Mouse (Mus musculus): ENCODE measurements around the gene Crybb3. TPM values are rescaled to one million over a fixed set of nuclear protein-coding genes. Genes with fewer than 3 reads are reported as not detected.

The Crybb3 gene
- total and polyA plus RNA-seq, 3 experiments: not detected

GRCm38 (mm10) chr5:113119861-113120465, 38.6 kb upstream of the Crybb3 start:
- no peak for TF ChIP-seq ZNF384 (IDR thresholded peaks at IDR 0.05; ENCODE audit: low read depth, low read length)
- TF ChIP-seq IRF4 (IDR thresholded peaks at IDR 0.05; ENCODE audit: low read depth, low read length): no peak
- TF ChIP-seq SIN3A (IDR thresholded peaks at IDR 0.05; ENCODE audit: low read length): no peak
- no peak for TF ChIP-seq RAD21 (IDR thresholded peaks at IDR 0.05; ENCODE audit: low read depth, low read length)
- TF ChIP-seq MEF2A (IDR thresholded peaks at IDR 0.05; ENCODE audit: borderline replicate concordance, low read depth, low read length): no peak
- no peak for TF ChIP-seq TCF12 (IDR thresholded peaks at IDR 0.05; ENCODE audit: low read depth, low read length)
- TF ChIP-seq KAT2A (IDR thresholded peaks at IDR 0.05; ENCODE audit: insufficient replicate concordance, low read length): no peak
- Histone ChIP-seq H3K79me2 (replicated peaks; ENCODE audit: control insufficient read depth, extremely low read depth, insufficient read depth, poor library complexity, severe bottlenecking) (no peaks in the 10 kb centered on the region), H3K9ac (ENCODE audit: insufficient read depth, low read depth) (no peak overlapping the region)

GRCm38 (mm10) chr5:113119291-113119690, 37.9 kb upstream of the Crybb3 start:
- H3K27me3 ChIP-seq (replicated peaks): no peaks in the 10 kb centered on the region
- in situ Hi-C loops (cut with MboI; ENCODE audit: low pct_ligation_motif_present, low pct_unique_long_range_greater_than_20kb, low sequenced_read_pairs): no loop called here
- no peak overlapping the region for H3K4me3 ChIP-seq (replicated peaks in 1 of 3; ENCODE audit: low read depth in 2 of 3, low read length in 2 of 3, poor library complexity in 1 of 3)
- dilution Hi-C loops (cut with MboI; ENCODE audit: extremely low pct_ligation_motif_present, extremely low pct_unique_long_range_greater_than_20kb, low sequenced_read_pairs): no loop called here
- no peak overlapping the region for H3K9ac ChIP-seq (ENCODE audit: insufficient read depth, low read depth)
- no peaks in the 10 kb centered on the region for H3K9me3 ChIP-seq (replicated peaks; ENCODE audit: low read length)
- H3K36me3 ChIP-seq (replicated peaks in 1 of 2; ENCODE audit: control insufficient read depth in 1 of 2, insufficient read depth in 1 of 2, low read length in 1 of 2): peaks cover 0 to 2% of the 10 kb centered on the region in 2 experiments
- no peaks in the 10 kb centered on the region for H3K79me2 ChIP-seq (replicated peaks; ENCODE audit: control insufficient read depth, extremely low read depth, insufficient read depth, poor library complexity, severe bottlenecking)
- no peak overlapping the region for H3K27ac ChIP-seq (ENCODE audit: insufficient read depth, low read depth)
- no peak for DNase-seq (ENCODE audit: extremely low read depth)
- no peak for TF ChIP-seq RCOR1 (conservative IDR thresholded peaks at IDR 0.05; ENCODE audit: low read depth, low read length)
- no peak for TF ChIP-seq JUN (IDR thresholded peaks at IDR 0.05; ENCODE audit: insufficient read depth, low read depth, low read length)
- no peak for TF ChIP-seq IRF4 (IDR thresholded peaks at IDR 0.05; ENCODE audit: low read depth, low read length)
- no peak overlapping the region for H3K4me2 ChIP-seq (ENCODE audit: insufficient read depth, low read depth, poor library complexity, severe bottlenecking)
- peaks cover 9 to 86% of the 10 kb centered on the region in 2 experiments for H3K4me1 ChIP-seq (ENCODE audit: control insufficient read depth in 1 of 2, insufficient read depth in 2 of 2)

More at GRCm38 (mm10) chr5:113119861-113120465, 38.6 kb upstream of the Crybb3 start:
- Histone ChIP-seq H3K4me1 (ENCODE audit: control insufficient read depth in 1 of 2, insufficient read depth in 2 of 2) (peaks cover 9 to 79% of the 10 kb centered on the region in 2 experiments), H3K36me3 (replicated peaks in 1 of 2; ENCODE audit: control insufficient read depth in 1 of 2, insufficient read depth in 1 of 2, low read length in 1 of 2) (peaks cover 0 to 2% of the 10 kb centered on the region in 2 experiments), H3K4me3 (replicated peaks in 1 of 3; ENCODE audit: low read depth in 2 of 3, low read length in 2 of 3, poor library complexity in 1 of 3) (no peak overlapping the region), H3K27ac (ENCODE audit: insufficient read depth, low read depth) (no peak overlapping the region), H3K4me2 (ENCODE audit: insufficient read depth, low read depth, poor library complexity, severe bottlenecking) (no peak overlapping the region), H3K27me3 (replicated peaks) (no peaks in the 10 kb centered on the region), H3K9me3 (replicated peaks; ENCODE audit: low read length) (no peaks in the 10 kb centered on the region)
- no peak for DNase-seq (ENCODE audit: extremely low read depth)
- dilution Hi-C loops (cut with MboI; ENCODE audit: extremely low pct_ligation_motif_present, extremely low pct_unique_long_range_greater_than_20kb, low sequenced_read_pairs): no loop called here
- in situ Hi-C loops (cut with MboI; ENCODE audit: low pct_ligation_motif_present, low pct_unique_long_range_greater_than_20kb, low sequenced_read_pairs): no loop called here

- Histone ChIP-seq H3K36me3 (replicated peaks in 1 of 2; ENCODE audit: control insufficient read depth in 1 of 2, insufficient read depth in 1 of 2, low read length in 1 of 2) (peaks cover 0 to 2% of the 10 kb centered on the region in 2 experiments), H3K27me3 (replicated peaks) (no peaks in the 10 kb centered on the region), H3K4me1 (ENCODE audit: control insufficient read depth in 1 of 2, insufficient read depth in 2 of 2) (peaks cover 9 to 92% of the 10 kb centered on the region in 2 experiments), H3K4me3 (replicated peaks in 1 of 3; ENCODE audit: low read depth in 2 of 3, low read length in 2 of 3, poor library complexity in 1 of 3) (no peak overlapping the region), H3K9me3 (replicated peaks; ENCODE audit: low read length) (no peaks in the 10 kb centered on the region), H3K4me2 (ENCODE audit: insufficient read depth, low read depth, poor library complexity, severe bottlenecking) (no peak overlapping the region), H3K9ac (ENCODE audit: insufficient read depth, low read depth) (no peak overlapping the region), H3K27ac (ENCODE audit: insufficient read depth, low read depth) (no peak overlapping the region), H3K79me2 (replicated peaks; ENCODE audit: control insufficient read depth, extremely low read depth, insufficient read depth, poor library complexity, severe bottlenecking) (no peaks in the 10 kb centered on the region)
- TF ChIP-seq USF1 (IDR thresholded peaks at IDR 0.05; ENCODE audit: low read depth, low read length): peak; percentile 23
- TF ChIP-seq POLR2A (IDR thresholded peaks at IDR 0.05; ENCODE audit: low read depth, low read length): no peak
- peak; percentile 45 for TF ChIP-seq USF2 (conservative IDR thresholded peaks at IDR 0.05; ENCODE audit: low read depth, low read length)
- dilution Hi-C loops (cut with MboI; ENCODE audit: extremely low pct_ligation_motif_present, extremely low pct_unique_long_range_greater_than_20kb, low sequenced_read_pairs) (no loop called here), in situ Hi-C loops (cut with MboI; ENCODE audit: low pct_ligation_motif_present, low pct_unique_long_range_greater_than_20kb, low sequenced_read_pairs) (no loop called here)
- DNase-seq (ENCODE audit: extremely low read depth): no peak
Observed at GRCm38 (mm10) chr5:113118695-113119094, 37.3 kb upstream of the Crybb3 start.
